Mouse (Mus musculus): Measurements from ENCODE around the gene Calhm2.

DNA sequence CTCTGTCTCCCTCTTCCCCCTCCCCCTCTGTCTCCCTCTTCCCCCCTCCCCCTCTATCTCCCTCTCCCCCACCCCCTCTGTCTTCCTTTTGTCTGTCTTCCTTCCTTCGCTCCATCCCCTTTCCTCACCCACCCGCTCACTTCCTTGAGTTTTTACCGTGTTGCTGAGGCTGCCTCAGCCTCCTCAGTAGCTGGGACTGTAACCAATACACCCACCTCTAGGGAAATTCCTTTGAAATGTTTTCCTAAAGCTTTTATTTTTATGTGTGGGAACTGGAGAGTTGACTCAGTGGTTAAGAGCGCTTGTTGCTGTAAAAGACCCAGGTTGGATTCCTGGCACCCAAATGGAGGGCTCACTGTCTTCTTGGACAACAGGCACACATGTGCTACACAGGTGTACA is 23.6 kb upstream of the Calhm2 start:
- no peak for TF ChIP-seq ZNF384 (IDR thresholded peaks at IDR 0.05; ENCODE audit: low read depth, low read length)
- no peak for TF ChIP-seq MAFK (IDR thresholded peaks at IDR 0.05; ENCODE audit: insufficient read depth, low read depth, low read length)
- TF ChIP-seq CHD2 (IDR thresholded peaks at IDR 0.05; ENCODE audit: low read depth, low read length), result no peak
